Mouse (Mus musculus) bone marrow, adult 2 months (tissue): ENCODE results near the gene Adipoq. TPM values are rescaled to one million over a fixed set of nuclear protein-coding genes. Genes with fewer than 3 reads are reported as not detected.
A peak's percentile ranks its signal among the peaks of the same experiment; 100 is the strongest.

Experiments
- H3K27ac ChIP-seq: fragments of 200-500 bp; 2 replicates; pipeline ENCODE4 v1.5.1; 2012; ENCODE audit warnings: low read depth, mild to moderate bottlenecking, control low read depth, inconsistent platforms, low read length; ENCODE audit not compliant: control insufficient read depth, poor library complexity, insufficient read depth
- H3K4me1 ChIP-seq: fragments of 200-500 bp; 2 replicates; pipeline ENCODE4 v1.6.1; 2011; ENCODE audit warnings: low read length; ENCODE audit not compliant: control insufficient read depth, insufficient read depth
- H3K4me3 ChIP-seq: fragments of 200-500 bp; replicated peaks from 2 replicates; pipeline ENCODE3; 2011; ENCODE audit warnings: mild to moderate bottlenecking, low read depth, low read length, control low read depth; ENCODE audit not compliant: control insufficient read depth
- CTCF ChIP-seq: fragments of 200-500 bp; IDR thresholded peaks from 2 replicates; pipeline ENCODE4 v1.5.1; 2011; ENCODE audit warnings: low read length, control low read depth; ENCODE audit not compliant: control insufficient read depth, insufficient read depth
- POLR2A ChIP-seq: fragments of 200-500 bp; IDR thresholded peaks from 2 replicates; pipeline ENCODE4 v1.6.1; 2011; ENCODE audit warnings: low read depth, mild to moderate bottlenecking, control low read depth, low read length, borderline replicate concordance; ENCODE audit not compliant: control insufficient read depth
- WGBS: fragments of 180-500 bp; shearing (Covaris S2); methylation state at CpG from one replicate; pipeline ENCODE4 v1.1.7; 2018; 5-methylcytosine and 5-hydroxymethylcytosine counted together
- polyA plus RNA-seq: library from polyadenylated mRNA; stranded (reverse); fragments of >200 nt; gene quantifications from 2 replicates; pipeline ENCODE4 v1.2.4, GENCODE M21; 2011; ENCODE audit warnings: low replicate concordance; ENCODE audit not compliant: missing spikeins, insufficient read depth, insufficient read length

The Adipoq gene
- polyA plus RNA-seq, 1 experiment, result 39.5 TPM

GRCm38 (mm10) chr16:23145211-23145610, 1.1 kb upstream of the Adipoq start:
- TF ChIP-seq CTCF, result no peak
- TF ChIP-seq POLR2A, result no peak
- Histone ChIP-seq H3K4me1 (peaks cover 6% of the 10 kb centered on the region), H3K4me3 (no peak overlapping the region), H3K27ac (no peak overlapping the region)
- 69% methylated on average over 5 of the region's 5 CpGs for WGBS

- H3K4me3 ChIP-seq, result no peak overlapping the region
- TF ChIP-seq POLR2A (no peak), CTCF (no peak)
- H3K27ac ChIP-seq, result no peak overlapping the region; the same call in 1 of the 2 replicates
- 81% methylated on average over 2 of the region's 2 CpGs for WGBS
- peaks cover 4% of the 10 kb centered on the region for H3K4me1 ChIP-seq
Measured at GRCm38 (mm10) chr16:23148936-23149335, 2.6 kb downstream of the Adipoq start.

- H3K4me3 ChIP-seq, result no peak overlapping the region
- peaks cover 3% of the 10 kb centered on the region for H3K4me1 ChIP-seq
- H3K27ac ChIP-seq, result peak overlapping the region; percentile 50; the same call in 1 of the 2 replicates
- 59% methylated on average over 8 of the region's 8 CpGs for WGBS
- TF ChIP-seq CTCF (no peak), POLR2A (no peak)
Measured at GRCm38 (mm10) chr16:23149396-23149795, 3.1 kb downstream of the Adipoq start.

- WGBS, result 17% methylated on average over 2 of the region's 2 CpGs
- Histone ChIP-seq H3K27ac (no peak overlapping the region), H3K4me1 (peaks cover 3% of the 10 kb centered on the region), H3K4me3 (no peak overlapping the region)
- TF ChIP-seq POLR2A (no peak), CTCF (no peak; the same call in 1 of the 2 replicates)
Measured at GRCm38 (mm10) chr16:23151423-23151822, 5.1 kb downstream of the Adipoq start.

- TF ChIP-seq POLR2A, result no peak
- no peak for TF ChIP-seq CTCF
- no peak overlapping the region for H3K27ac ChIP-seq
- H3K4me1 ChIP-seq, result peaks cover 2% of the 10 kb centered on the region
- H3K4me3 ChIP-seq, result no peak overlapping the region
- 81% methylated on average over 5 of the region's 5 CpGs for WGBS
Measured at GRCm38 (mm10) chr16:23154261-23154660, 7.9 kb downstream of the Adipoq start.

- Histone ChIP-seq H3K4me3 (no peak overlapping the region), H3K27ac (no peak overlapping the region), H3K4me1 (no peaks in the 10 kb centered on the region; the same call in 1 of the 2 replicates)
- 90% methylated on average over 13 of the region's 13 CpGs for WGBS
- TF ChIP-seq POLR2A, result no peak
- no peak for TF ChIP-seq CTCF
Measured at GRCm38 (mm10) chr16:23157013-23157412, 10.7 kb downstream of the Adipoq start.

- Histone ChIP-seq H3K27ac (no peak overlapping the region), H3K4me3 (no peak overlapping the region), H3K4me1 (no peaks in the 10 kb centered on the region; the same call in 1 of the 2 replicates)
- 84% methylated on average over 7 of the region's 7 CpGs for WGBS
- no peak for TF ChIP-seq CTCF
Measured at GRCm38 (mm10) chr16:23158292-23158691, 12.0 kb downstream of the Adipoq start.

GRCm38 (mm10) chr16:23158957-23159356, 12.6 kb downstream of the Adipoq start:
- TF ChIP-seq POLR2A, result no peak
- TF ChIP-seq CTCF, result no peak
- Histone ChIP-seq H3K4me3 (no peak overlapping the region), H3K27ac (no peak overlapping the region), H3K4me1 (no peaks in the 10 kb centered on the region; the same call in 1 of the 2 replicates)
- 59% methylated on average over 2 of the region's 2 CpGs for WGBS

- Histone ChIP-seq H3K4me1 (no peaks in the 10 kb centered on the region; the same call in 1 of the 2 replicates), H3K4me3 (no peak overlapping the region), H3K27ac (no peak overlapping the region)
- TF ChIP-seq POLR2A (no peak), CTCF (no peak)
- WGBS, result 7% methylated on average over 2 of the region's 2 CpGs
Measured at GRCm38 (mm10) chr16:23159749-23160148, 13.4 kb downstream of the Adipoq start.
